Mouse (Mus musculus): ENCODE measurements around the gene H2-K1. TPM values are rescaled to one million over a fixed set of nuclear protein-coding genes. Genes with fewer than 3 reads are reported as not detected.

Gene H2-K1
- polyA plus RNA-seq, 2 experiments: 25.5 to 27.0 TPM

DNA sequence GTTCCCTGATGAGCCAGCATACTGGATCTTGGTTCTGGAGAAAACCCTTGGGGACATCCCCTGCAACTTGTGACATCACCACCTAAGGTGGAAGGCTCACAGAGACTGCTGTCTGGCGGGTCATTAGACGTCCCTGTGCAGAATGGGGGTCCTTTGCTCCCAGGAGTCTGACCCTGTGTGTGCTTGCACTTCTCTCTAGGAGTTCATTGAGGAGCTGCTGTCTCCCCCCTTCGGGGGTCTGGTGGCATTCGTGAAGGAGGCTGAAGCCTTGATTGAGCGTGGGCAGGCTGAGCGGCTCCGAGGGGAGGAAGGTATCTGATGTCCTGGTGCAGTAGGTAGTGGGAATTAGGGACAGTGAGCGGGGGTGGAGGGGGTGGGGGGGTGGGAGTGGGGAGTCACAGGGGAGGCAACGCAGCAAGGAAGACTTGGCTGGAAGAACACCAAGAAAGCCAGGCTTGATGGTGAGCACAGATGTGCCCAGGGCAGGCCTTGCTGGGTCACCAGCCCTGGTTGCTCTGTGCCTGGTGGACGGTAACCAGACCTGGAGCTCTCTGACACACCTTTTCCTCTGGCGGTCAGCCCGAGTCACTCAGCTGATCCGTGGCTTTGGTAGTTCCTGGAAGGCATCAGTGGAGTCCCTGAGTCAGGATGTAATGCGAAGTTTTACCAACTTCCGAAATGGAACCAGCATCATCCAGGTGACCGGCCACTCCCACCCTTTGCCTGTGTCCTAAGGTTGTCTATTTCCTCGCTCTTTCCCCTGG is 34.9 kb downstream of the H2-K1 start:
- no peak for TF ChIP-seq POLR2A (IDR thresholded peaks at IDR 0.05; ENCODE audit: borderline replicate concordance, extremely low read depth, insufficient read depth, insufficient read length)
- H3K9me3 ChIP-seq (ENCODE audit: control insufficient read depth, low read length): no peaks in the 10 kb centered on the region
- H3K9ac ChIP-seq (ENCODE audit: low read depth, low read length, severe bottlenecking): no peak overlapping the region
- DNase-seq (ENCODE audit: low spot score): no peak
- H3K4me3 ChIP-seq (replicated peaks; ENCODE audit: low read length): no peak overlapping the region
- no peak overlapping the region for H3K27ac ChIP-seq (replicated peaks; ENCODE audit: low read depth, low read length)
- H3K36me3 ChIP-seq (ENCODE audit: control insufficient read depth, insufficient read depth, low read length): peaks cover 35% of the 10 kb centered on the region
- WGBS: 91% methylated on average over 16 of the region's 17 CpGs
- no peak for ATAC-seq (ENCODE audit: low FRiP score, low read depth)
- no peaks in the 10 kb centered on the region for H3K27me3 ChIP-seq (ENCODE audit: control insufficient read depth, insufficient read depth, low read length)
- no peak overlapping the region for H3K4me2 ChIP-seq (replicated peaks; ENCODE audit: low read depth, low read length, severe bottlenecking)
- no peaks in the 10 kb centered on the region for H3K4me1 ChIP-seq (ENCODE audit: control insufficient read depth, insufficient read depth, low read length)

DNA sequence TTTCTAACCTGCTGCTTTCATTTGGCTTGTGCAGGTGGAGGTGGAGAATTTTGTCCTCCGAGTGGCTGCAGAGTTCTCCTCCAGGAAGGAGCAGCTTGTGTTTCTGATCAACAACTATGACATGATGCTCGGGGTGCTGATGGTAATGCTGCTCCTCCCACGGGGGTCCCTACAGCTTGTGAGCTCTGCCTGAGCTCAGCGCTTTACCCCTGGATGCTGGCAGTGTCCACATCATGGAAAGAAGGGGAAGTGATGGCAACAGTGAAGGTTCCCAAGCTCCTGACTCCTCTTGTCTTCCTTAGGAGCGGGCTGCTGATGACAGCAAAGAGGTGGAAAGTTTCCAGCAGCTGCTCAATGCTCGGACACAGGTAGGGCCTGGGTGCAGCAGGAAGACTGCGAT is 37.3 kb downstream of the H2-K1 start:
- H3K9me3 ChIP-seq (ENCODE audit: control insufficient read depth, low read length): no peaks in the 10 kb centered on the region
- TF ChIP-seq POLR2A (IDR thresholded peaks at IDR 0.05; ENCODE audit: borderline replicate concordance, extremely low read depth, insufficient read depth, insufficient read length): no peak
- no peak overlapping the region for H3K9ac ChIP-seq (ENCODE audit: low read depth, low read length, severe bottlenecking)
- no peaks in the 10 kb centered on the region for H3K27me3 ChIP-seq (ENCODE audit: control insufficient read depth, insufficient read depth, low read length)
- H3K27ac ChIP-seq (replicated peaks; ENCODE audit: low read depth, low read length): no peak overlapping the region
- 95% methylated on average over 7 of the region's 7 CpGs for WGBS
- no peak overlapping the region for H3K4me3 ChIP-seq (replicated peaks; ENCODE audit: low read length)
- DNase-seq (ENCODE audit: low spot score) (no peak), ATAC-seq (ENCODE audit: low FRiP score, low read depth) (no peak)
- no peaks in the 10 kb centered on the region for H3K4me1 ChIP-seq (ENCODE audit: control insufficient read depth, insufficient read depth, low read length)
- H3K36me3 ChIP-seq (ENCODE audit: control insufficient read depth, insufficient read depth, low read length): peaks cover 59% of the 10 kb centered on the region
- H3K4me2 ChIP-seq (replicated peaks; ENCODE audit: low read depth, low read length, severe bottlenecking): no peak overlapping the region

- no peak for ATAC-seq (ENCODE audit: low FRiP score, low read depth)
- no peak overlapping the region for H3K4me2 ChIP-seq (replicated peaks; ENCODE audit: low read depth, low read length, severe bottlenecking)
- peaks cover 47% of the 10 kb centered on the region for H3K36me3 ChIP-seq (ENCODE audit: control insufficient read depth, insufficient read depth, low read length)
- H3K9ac ChIP-seq (ENCODE audit: low read depth, low read length, severe bottlenecking): no peak overlapping the region
- H3K9me3 ChIP-seq (ENCODE audit: control insufficient read depth, low read length): no peaks in the 10 kb centered on the region
- H3K4me1 ChIP-seq (ENCODE audit: control insufficient read depth, insufficient read depth, low read length): peaks cover 6% of the 10 kb centered on the region
- 89% methylated on average over 15 of the region's 15 CpGs for WGBS
- no peak overlapping the region for H3K4me3 ChIP-seq (replicated peaks; ENCODE audit: low read length)
- DNase-seq (ENCODE audit: low spot score): no peak
- H3K27me3 ChIP-seq (ENCODE audit: control insufficient read depth, insufficient read depth, low read length): no peaks in the 10 kb centered on the region
- no peak for TF ChIP-seq POLR2A (IDR thresholded peaks at IDR 0.05; ENCODE audit: borderline replicate concordance, extremely low read depth, insufficient read depth, insufficient read length)
- no peak overlapping the region for H3K27ac ChIP-seq (replicated peaks; ENCODE audit: low read depth, low read length)
Observed at GRCm38 (mm10) chr17:33959948-33960347, 40.2 kb downstream of the H2-K1 start.

DNA sequence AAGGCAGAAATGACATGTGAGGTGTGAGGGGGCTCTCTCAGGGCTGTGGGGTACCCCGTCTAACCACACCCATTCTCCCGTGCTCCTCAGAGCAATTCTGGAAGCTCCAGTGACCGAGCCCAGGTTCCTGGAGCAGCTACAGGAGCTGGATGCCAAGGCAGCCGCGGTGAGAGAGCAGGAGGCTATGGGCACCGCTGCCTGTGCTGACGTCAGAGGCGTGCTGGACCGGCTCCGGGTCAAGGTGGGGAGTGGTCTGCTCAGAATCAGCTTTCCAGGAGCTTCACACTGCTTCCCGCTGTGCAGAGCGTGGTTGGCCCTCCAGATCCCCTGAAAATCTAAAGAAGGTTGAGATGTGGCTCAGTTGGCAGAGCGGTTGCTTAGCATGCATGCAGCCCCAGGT is 41.0 kb downstream of the H2-K1 start:
- DNase-seq (ENCODE audit: low spot score): no peak
- 97% methylated on average over 13 of the region's 13 CpGs for WGBS
- Histone ChIP-seq H3K27me3 (ENCODE audit: control insufficient read depth, insufficient read depth, low read length) (no peaks in the 10 kb centered on the region), H3K36me3 (ENCODE audit: control insufficient read depth, insufficient read depth, low read length) (peaks cover 52% of the 10 kb centered on the region), H3K4me3 (replicated peaks; ENCODE audit: low read length) (no peak overlapping the region), H3K9me3 (ENCODE audit: control insufficient read depth, low read length) (no peaks in the 10 kb centered on the region), H3K4me2 (replicated peaks; ENCODE audit: low read depth, low read length, severe bottlenecking) (no peak overlapping the region), H3K27ac (replicated peaks; ENCODE audit: low read depth, low read length) (no peak overlapping the region), H3K9ac (ENCODE audit: low read depth, low read length, severe bottlenecking) (no peak overlapping the region), H3K4me1 (ENCODE audit: control insufficient read depth, insufficient read depth, low read length) (peaks cover 12% of the 10 kb centered on the region)
- ATAC-seq (ENCODE audit: low FRiP score, low read depth): no peak
- no peak for TF ChIP-seq POLR2A (IDR thresholded peaks at IDR 0.05; ENCODE audit: borderline replicate concordance, extremely low read depth, insufficient read depth, insufficient read length)

DNA sequence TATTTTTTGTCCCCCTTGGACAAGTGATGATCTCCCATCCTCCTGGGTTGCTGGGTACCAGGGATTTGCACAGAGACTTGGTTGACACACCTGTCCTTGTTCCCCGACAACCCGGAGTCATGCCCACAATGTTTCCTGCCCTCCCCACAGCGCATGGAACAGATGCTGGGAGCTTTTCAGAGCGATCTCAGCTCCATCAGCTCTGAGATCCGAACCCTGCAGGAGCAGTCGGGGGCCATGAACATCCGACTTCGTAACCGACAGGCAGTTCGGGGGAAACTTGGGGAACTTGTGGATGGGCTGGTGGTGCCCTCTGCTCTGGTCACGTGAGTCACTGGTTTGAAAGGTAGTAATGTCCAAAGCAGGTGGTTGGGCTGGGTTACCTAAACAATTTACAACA is 41.7 kb downstream of the H2-K1 start:
- Histone ChIP-seq H3K4me1 (ENCODE audit: control insufficient read depth, insufficient read depth, low read length) (peaks cover 17% of the 10 kb centered on the region), H3K27ac (replicated peaks; ENCODE audit: low read depth, low read length) (no peak overlapping the region), H3K4me3 (replicated peaks; ENCODE audit: low read length) (no peak overlapping the region), H3K9me3 (ENCODE audit: control insufficient read depth, low read length) (no peaks in the 10 kb centered on the region), H3K4me2 (replicated peaks; ENCODE audit: low read depth, low read length, severe bottlenecking) (no peak overlapping the region), H3K27me3 (ENCODE audit: control insufficient read depth, insufficient read depth, low read length) (no peaks in the 10 kb centered on the region), H3K36me3 (ENCODE audit: control insufficient read depth, insufficient read depth, low read length) (peaks cover 56% of the 10 kb centered on the region), H3K9ac (ENCODE audit: low read depth, low read length, severe bottlenecking) (no peak overlapping the region)
- ATAC-seq (ENCODE audit: low FRiP score, low read depth) (no peak), DNase-seq (ENCODE audit: low spot score) (no peak)
- TF ChIP-seq POLR2A (IDR thresholded peaks at IDR 0.05; ENCODE audit: borderline replicate concordance, extremely low read depth, insufficient read depth, insufficient read length): no peak
- 94% methylated on average over 11 of the region's 11 CpGs for WGBS

Measured in limb, embryonic 14.5 days (tissue).